Mouse (Mus musculus): ENCODE measurements around the gene Atp6v1g1. TPM values are rescaled to one million over a fixed set of nuclear protein-coding genes. Genes with fewer than 3 reads are reported as not detected.
A peak's percentile ranks its signal among the peaks of the same experiment; 100 is the strongest.

Gene Atp6v1g1
- total RNA-seq, 2 experiments from 2014 or later = 80.3 to 102 TPM

- no peak for ATAC-seq (replicated peaks; ENCODE audit: poor library complexity)
These were observed 2.0 kb downstream of the Atp6v1g1 start for GRCm38 (mm10) chr4:63546441-63547055.

GRCm38 (mm10) chr4:63547799-63548198 is 3.2 kb downstream of the Atp6v1g1 start:
- no peak for ATAC-seq (replicated peaks; ENCODE audit: poor library complexity)

- no peak for ATAC-seq (replicated peaks; ENCODE audit: poor library complexity)
These were observed 3.9 kb downstream of the Atp6v1g1 start for GRCm38 (mm10) chr4:63548491-63548890.

GRCm38 (mm10) chr4:63550908-63551307 is 6.3 kb downstream of the Atp6v1g1 start:
- no peak for ATAC-seq (replicated peaks; ENCODE audit: poor library complexity)

GRCm38 (mm10) chr4:63552865-63553264 is 8.3 kb downstream of the Atp6v1g1 start:
- ATAC-seq (replicated peaks; ENCODE audit: poor library complexity) = no peak

GRCm38 (mm10) chr4:63553789-63554576 is 9.4 kb downstream of the Atp6v1g1 start:
- peak; percentile 71 for ATAC-seq (replicated peaks; ENCODE audit: poor library complexity)

- ATAC-seq (replicated peaks; ENCODE audit: poor library complexity) = no peak
These were observed 10.0 kb downstream of the Atp6v1g1 start for GRCm38 (mm10) chr4:63554616-63555015.

- no peak for ATAC-seq (replicated peaks; ENCODE audit: poor library complexity)
These were observed 10.5 kb downstream of the Atp6v1g1 start for GRCm38 (mm10) chr4:63555111-63555510.

- no peak for ATAC-seq (replicated peaks; ENCODE audit: poor library complexity)
These were observed 12.1 kb downstream of the Atp6v1g1 start for GRCm38 (mm10) chr4:63556665-63557064.

GRCm38 (mm10) chr4:63557124-63558059 is 12.8 kb downstream of the Atp6v1g1 start:
- 0 out of 2 replicates have a peak, but pooled peaks have one; percentile 9 for ATAC-seq (replicated peaks; ENCODE audit: poor library complexity)

GRCm38 (mm10) chr4:63558407-63559081 is 14.0 kb downstream of the Atp6v1g1 start, which contains the start of gene Tmem268:
Gene Tmem268, plus strand, starts transcription at chr4:63558781.
- peak; percentile 33 for ATAC-seq (replicated peaks; ENCODE audit: poor library complexity)

- no peak for ATAC-seq (replicated peaks; ENCODE audit: poor library complexity)
These were observed 14.6 kb downstream of the Atp6v1g1 start for GRCm38 (mm10) chr4:63559127-63559697.

GRCm38 (mm10) chr4:63560079-63560478 is 15.5 kb downstream of the Atp6v1g1 start:
- ATAC-seq (replicated peaks; ENCODE audit: poor library complexity) = peak; percentile 24

- peak; percentile 32 for ATAC-seq (replicated peaks; ENCODE audit: poor library complexity)
These were observed 17.5 kb downstream of the Atp6v1g1 start for GRCm38 (mm10) chr4:63561861-63562675.

GRCm38 (mm10) chr4:63562742-63563141 is 18.2 kb downstream of the Atp6v1g1 start:
- no peak for ATAC-seq (replicated peaks; ENCODE audit: poor library complexity)

- ATAC-seq (replicated peaks; ENCODE audit: poor library complexity) = no peak
These were observed 23.3 kb downstream of the Atp6v1g1 start for GRCm38 (mm10) chr4:63567712-63568390.

- ATAC-seq (replicated peaks; ENCODE audit: poor library complexity) = no peak
These were observed 24.8 kb downstream of the Atp6v1g1 start for GRCm38 (mm10) chr4:63569322-63569721.

- no peak for ATAC-seq (replicated peaks; ENCODE audit: poor library complexity)
These were observed 25.7 kb downstream of the Atp6v1g1 start for GRCm38 (mm10) chr4:63570208-63570781.
